Mouse (Mus musculus) kidney, postnatal 36 days (tissue): ENCODE results near the gene Eid3.

ENCODE experiments used
- DNase-seq, 2 experiments: peaks; one replicate each; pipeline ENCODE4 v3.0.0; 2021 to 2022; ENCODE audit warnings: mixed read lengths in 2 of 2

Gene Eid3

DNA sequence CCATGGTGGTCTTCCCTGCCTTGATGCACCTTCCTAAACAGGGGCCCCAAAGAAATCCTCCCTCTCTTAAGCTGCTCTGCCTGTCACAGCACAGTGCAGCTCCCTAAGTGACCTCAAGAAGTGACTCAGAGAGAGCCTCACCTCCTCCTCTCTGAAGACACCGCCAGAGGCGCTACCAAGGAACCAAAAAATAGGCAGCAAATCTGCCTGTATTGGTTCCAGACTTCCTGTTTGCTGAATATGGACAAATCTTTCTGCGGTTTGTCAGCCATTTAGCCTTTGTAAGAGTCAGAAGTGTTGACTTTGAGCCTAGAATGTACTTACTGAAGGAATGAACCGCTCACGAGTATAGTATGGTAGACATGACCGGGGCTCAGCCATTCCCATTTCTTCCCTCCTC lies 47.3 kb downstream of the Eid3 start:
- no peak for DNase-seq
